Mouse (Mus musculus) midbrain, embryonic 13.5 days (tissue): ENCODE results near the gene Cbfa2t2. TPM values are rescaled to one million over a fixed set of nuclear protein-coding genes. Genes with fewer than 3 reads are reported as not detected.

ENCODE experiments used
- ATAC-seq: fragments of 200-750 bp; cut with Nextera tagmentation; 2 replicates; pipeline ENCODE4 v1.8.0; 2017; ENCODE audit warnings: mild to moderate bottlenecking, moderate TSS enrichment, moderate library complexity
- H3K27ac ChIP-seq: fragments of 300-500 bp; sonication (generic); 2 replicates; pipeline ENCODE4 v1.5.1; 2015; ENCODE audit warnings: inconsistent platforms, mild to moderate bottlenecking, moderate library complexity
- H3K27me3 ChIP-seq: fragments of 300-500 bp; sonication (generic); 2 replicates; pipeline ENCODE4 v1.6.1; 2015; ENCODE audit warnings: mild to moderate bottlenecking, inconsistent platforms
- H3K36me3 ChIP-seq: fragments of 300-500 bp; sonication (generic); 2 replicates; pipeline ENCODE4 v1.6.1; 2015; ENCODE audit warnings: mild to moderate bottlenecking, inconsistent platforms
- H3K4me1 ChIP-seq: fragments of 300-500 bp; sonication (generic); replicated peaks from 2 replicates; pipeline ENCODE4 v1.6.1; 2015; ENCODE audit warnings: inconsistent platforms
- H3K4me2 ChIP-seq: fragments of 300-500 bp; sonication (generic); replicated peaks from 2 replicates; pipeline ENCODE4 v1.6.1; 2015; ENCODE audit warnings: moderate library complexity, mild to moderate bottlenecking, inconsistent platforms
- H3K4me3 ChIP-seq: fragments of 300-500 bp; sonication (generic); replicated peaks from 2 replicates; pipeline ENCODE4 v1.5.1; 2015; ENCODE audit warnings: mild to moderate bottlenecking, inconsistent platforms
- H3K9ac ChIP-seq: fragments of 300-500 bp; sonication (generic); replicated peaks from 2 replicates; pipeline ENCODE4 v1.6.1; 2015; ENCODE audit warnings: mild to moderate bottlenecking, inconsistent platforms
- H3K9me3 ChIP-seq: fragments of 300-500 bp; sonication (generic); 2 replicates; pipeline ENCODE4 v1.6.1; 2016; ENCODE audit warnings: mild to moderate bottlenecking, inconsistent platforms
- WGBS: fragments of 180-500 bp; shearing (Covaris S2); methylation state at CpG from one replicate; pipeline ENCODE4 v1.1.7; 2015; 5-methylcytosine and 5-hydroxymethylcytosine counted together
- polyA plus RNA-seq: library from polyadenylated mRNA; unstranded; fragments of >200 nt; fragmentation: Nextera tagmentation; extraction: Ambion mirVana; gene quantifications from 2 replicates; pipeline ENCODE4 v1.2.1, GENCODE M21; 2015

Gene Cbfa2t2
- polyA plus RNA-seq, 1 experiment from 2014 or later, result 83.1 TPM

DNA sequence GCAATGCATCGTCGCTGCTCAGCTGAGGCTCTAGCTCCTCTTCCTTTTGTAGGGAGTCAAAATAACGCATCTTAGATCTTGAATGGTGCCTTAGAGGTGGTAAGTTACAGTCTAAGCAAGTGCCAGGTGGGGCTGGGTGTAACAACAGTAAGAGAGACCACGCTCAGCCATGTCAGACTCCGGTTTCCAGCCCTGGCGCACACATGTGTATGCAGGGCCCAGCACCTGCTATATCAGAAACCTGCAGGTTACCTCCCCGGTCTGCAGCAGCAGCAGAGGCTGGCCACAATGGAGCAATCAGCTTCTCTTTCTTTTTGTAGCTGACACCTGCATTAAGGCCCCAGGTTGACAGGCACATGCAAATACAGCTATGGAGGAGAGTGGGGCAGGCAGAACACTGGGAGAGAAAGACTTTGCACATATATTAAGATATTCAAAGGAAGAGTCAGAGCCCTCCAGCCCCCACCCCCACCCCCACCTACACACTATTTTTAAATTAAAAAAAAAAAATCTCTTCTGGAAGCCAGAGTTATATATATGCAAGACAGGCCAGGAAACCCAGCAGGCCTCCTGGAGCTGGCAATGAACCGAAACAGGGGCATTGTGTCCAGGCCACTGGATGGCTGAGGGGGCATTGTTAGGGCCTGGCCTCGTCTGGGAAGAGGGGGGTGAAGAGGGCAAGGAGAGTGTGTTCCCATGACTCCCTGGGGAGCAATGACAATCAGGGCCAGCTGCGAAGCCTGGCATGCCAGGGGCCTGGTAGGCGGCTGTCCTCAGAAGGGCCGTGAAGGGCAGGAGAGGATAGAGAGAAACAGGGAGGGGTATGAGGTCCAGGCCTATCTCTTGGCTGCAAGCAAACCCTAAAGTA lies 140.8 kb downstream of the Cbfa2t2 start:
- Histone ChIP-seq H3K4me1 (peaks cover 27% of the 10 kb centered on the region), H3K4me2 (no peak overlapping the region), H3K9ac (0 out of 2 replicates have a peak overlapping the region, but pooled peaks have one; percentile 42), H3K4me3 (no peak overlapping the region), H3K36me3 (no peaks in the 10 kb centered on the region), H3K27me3 (no peaks in the 10 kb centered on the region), H3K27ac (peak overlapping the region; percentile 76), H3K9me3 (no peaks in the 10 kb centered on the region)
- ATAC-seq, result peak; percentile 85
- 18% methylated on average over 12 of the region's 12 CpGs for WGBS

- Histone ChIP-seq H3K4me2 (no peak overlapping the region), H3K27ac (peak overlapping the region; percentile 76), H3K9me3 (no peaks in the 10 kb centered on the region), H3K36me3 (no peaks in the 10 kb centered on the region), H3K27me3 (no peaks in the 10 kb centered on the region), H3K4me1 (peaks cover 27% of the 10 kb centered on the region), H3K4me3 (no peak overlapping the region), H3K9ac (no peak overlapping the region)
- 44% methylated on average over 6 of the region's 6 CpGs for WGBS
- ATAC-seq, result peak; percentile 53; the same call in 1 of the 2 replicates
Measured at GRCm38 (mm10) chr2:154577744-154578067, 141.4 kb downstream of the Cbfa2t2 start.

DNA sequence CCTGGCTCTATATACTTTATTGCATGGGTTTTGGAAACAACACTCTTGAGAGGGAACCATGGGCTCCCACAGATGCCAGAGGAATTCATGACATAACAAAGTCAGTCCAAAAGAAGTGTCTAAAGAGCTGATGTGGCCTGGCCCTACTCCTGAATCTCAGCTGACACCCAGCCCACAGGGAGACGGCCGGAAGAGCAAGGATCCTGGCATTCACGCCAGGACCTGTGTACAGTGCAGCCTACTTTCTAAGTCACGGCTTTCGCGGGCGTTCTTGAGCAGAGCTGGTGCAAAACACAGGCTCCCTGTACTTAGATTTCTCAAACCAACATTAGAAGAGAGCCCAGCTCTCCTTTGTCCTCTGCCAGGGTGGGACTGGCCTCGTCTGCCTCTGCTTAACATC lies 144.3 kb downstream of the Cbfa2t2 start:
- Histone ChIP-seq H3K9me3 (no peaks in the 10 kb centered on the region), H3K4me1 (peaks cover 44% of the 10 kb centered on the region), H3K36me3 (no peaks in the 10 kb centered on the region), H3K27ac (no peak overlapping the region), H3K9ac (no peak overlapping the region), H3K4me3 (no peak overlapping the region), H3K4me2 (no peak overlapping the region), H3K27me3 (no peaks in the 10 kb centered on the region)
- WGBS, result 77% methylated on average over 8 of the region's 8 CpGs
- no peak for ATAC-seq

DNA sequence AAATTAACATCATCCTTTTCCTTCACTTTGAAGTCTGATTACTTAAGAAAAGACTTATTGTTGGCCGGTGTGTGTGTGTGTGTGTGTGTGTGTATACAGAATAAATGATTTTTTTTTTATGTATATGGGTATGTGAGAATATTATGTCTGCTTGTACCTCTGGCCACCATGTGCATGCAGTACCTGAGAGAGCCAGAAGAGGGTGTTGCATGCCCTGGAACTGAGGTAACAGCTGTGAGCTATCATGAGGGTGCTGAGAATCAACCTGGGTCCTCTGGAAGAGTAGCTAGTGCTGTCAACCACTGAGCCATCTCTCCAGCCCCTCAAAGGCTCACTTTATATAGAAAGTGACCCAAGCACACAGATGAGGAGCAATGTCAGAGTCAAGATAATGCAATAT lies 145.1 kb downstream of the Cbfa2t2 start:
- no peak for ATAC-seq
- no peak overlapping the region for H3K9ac ChIP-seq
- H3K27ac ChIP-seq, result no peak overlapping the region
- H3K4me3 ChIP-seq, result no peak overlapping the region
- H3K9me3 ChIP-seq, result no peaks in the 10 kb centered on the region
- WGBS, result 100% methylated on average over 1 of the region's 1 CpGs
- H3K27me3 ChIP-seq, result no peaks in the 10 kb centered on the region
- H3K4me2 ChIP-seq, result no peak overlapping the region
- no peaks in the 10 kb centered on the region for H3K36me3 ChIP-seq
- peaks cover 44% of the 10 kb centered on the region for H3K4me1 ChIP-seq

- ATAC-seq, result peak; percentile 72
- H3K36me3 ChIP-seq, result 0 out of 2 replicates have a peak, but pooled peaks cover 3% of the 10 kb centered on the region
- peak overlapping the region; percentile 49; the same call in 1 of the 2 replicates for H3K27ac ChIP-seq
- no peaks in the 10 kb centered on the region for H3K9me3 ChIP-seq
- H3K4me3 ChIP-seq, result no peak overlapping the region
- no peak overlapping the region for H3K4me2 ChIP-seq
- peaks cover 28% of the 10 kb centered on the region for H3K4me1 ChIP-seq
- no peak overlapping the region for H3K9ac ChIP-seq
- H3K27me3 ChIP-seq, result no peaks in the 10 kb centered on the region
- WGBS, result 57% methylated on average over 15 of the region's 15 CpGs
Measured at GRCm38 (mm10) chr2:154583906-154584872, 147.9 kb downstream of the Cbfa2t2 start.

GRCm38 (mm10) chr2:154584931-154585601 lies 148.8 kb downstream of the Cbfa2t2 start:
- H3K4me1 ChIP-seq, result peaks cover 28% of the 10 kb centered on the region
- ATAC-seq, result no peak
- H3K27ac ChIP-seq, result no peak overlapping the region
- 71% methylated on average over 17 of the region's 17 CpGs for WGBS
- no peak overlapping the region for H3K4me2 ChIP-seq
- no peaks in the 10 kb centered on the region for H3K27me3 ChIP-seq
- H3K4me3 ChIP-seq, result no peak overlapping the region
- H3K36me3 ChIP-seq, result 0 out of 2 replicates have a peak, but pooled peaks cover 3% of the 10 kb centered on the region
- no peak overlapping the region for H3K9ac ChIP-seq
- no peaks in the 10 kb centered on the region for H3K9me3 ChIP-seq

DNA sequence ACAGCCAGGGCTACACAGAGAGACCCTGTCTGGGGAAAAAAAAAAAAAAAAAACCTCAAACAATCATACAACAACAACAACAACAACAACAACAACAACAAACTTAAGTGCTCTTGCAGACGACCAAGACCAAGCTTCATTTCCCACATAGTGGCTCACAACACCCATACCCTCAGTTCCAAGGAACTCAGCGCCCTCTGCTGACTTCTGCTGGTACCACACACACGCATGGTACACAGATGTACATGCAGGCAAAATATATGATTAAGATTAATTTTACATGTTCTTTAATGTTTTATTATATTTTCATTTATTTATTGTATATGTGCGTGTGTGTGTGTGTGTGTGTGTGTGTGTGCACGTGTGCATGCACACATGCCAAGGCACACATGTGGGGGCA lies 150.1 kb downstream of the Cbfa2t2 start:
- 69% methylated on average over 5 of the region's 5 CpGs for WGBS
- no peak for ATAC-seq
- Histone ChIP-seq H3K4me3 (no peak overlapping the region), H3K9me3 (no peaks in the 10 kb centered on the region), H3K27ac (no peak overlapping the region), H3K9ac (no peak overlapping the region), H3K4me1 (peaks cover 24% of the 10 kb centered on the region), H3K4me2 (no peak overlapping the region), H3K36me3 (0 out of 2 replicates have a peak, but pooled peaks cover 3% of the 10 kb centered on the region), H3K27me3 (no peaks in the 10 kb centered on the region)

Other genes starting within 250 kb of the Cbfa2t2 start
- gene Bpifb1, start 245.7 kb upstream of the Cbfa2t2 start, polyA plus RNA-seq, result 0.27 and 0.28 TPM in 2 replicates
- gene Bpifb5, start 212.7 kb upstream of the Cbfa2t2 start, polyA plus RNA-seq, result 0.12 TPM in 1 of 2 replicates, not detected in the other
- not detected in 2 replicates for gene Bpifb9a, start 178.6 kb upstream of the Cbfa2t2 start, polyA plus RNA-seq
- gene Bpifb9b, start 129.3 kb upstream of the Cbfa2t2 start, polyA plus RNA-seq, result not detected in 2 replicates
- 15.2 and 15.4 TPM in 2 replicates for gene Cdk5rap1, start 63.5 kb upstream of the Cbfa2t2 start, polyA plus RNA-seq
- gene Snta1, start 28.4 kb upstream of the Cbfa2t2 start, polyA plus RNA-seq, result 4.8 and 5.9 TPM in 2 replicates
- gene 1700003F12Rik, start 110.6 kb downstream of the Cbfa2t2 start, polyA plus RNA-seq, result 1.8 and 2.0 TPM in 2 replicates
- gene Actl10, start 115.3 kb downstream of the Cbfa2t2 start, polyA plus RNA-seq, result 0.26 and 0.55 TPM in 2 replicates
- 13.4 and 14.5 TPM in 2 replicates for gene Necab3, start 122.4 kb downstream of the Cbfa2t2 start, polyA plus RNA-seq
- gene E2f1, start 133.4 kb downstream of the Cbfa2t2 start, polyA plus RNA-seq, result 13.6 and 15.2 TPM in 2 replicates
- 12.3 and 13.4 TPM in 2 replicates for gene Pxmp4, start 167.2 kb downstream of the Cbfa2t2 start, polyA plus RNA-seq
- 2.0 and 2.1 TPM in 2 replicates for gene Zfp341, start 176.8 kb downstream of the Cbfa2t2 start, polyA plus RNA-seq
- 0.61 and 0.96 TPM in 2 replicates for gene 4930519P11Rik, start 177.0 kb downstream of the Cbfa2t2 start, polyA plus RNA-seq
- gene Chmp4b, start 215.2 kb downstream of the Cbfa2t2 start, polyA plus RNA-seq, result 22.2 and 27.2 TPM in 2 replicates